Mouse (Mus musculus): ENCODE measurements around the gene Rhd. TPM values are rescaled to one million over a fixed set of nuclear protein-coding genes. Genes with fewer than 3 reads are reported as not detected.

Gene Rhd
- total RNA-seq, 2 experiments from 2014 or later = not detected

DNA sequence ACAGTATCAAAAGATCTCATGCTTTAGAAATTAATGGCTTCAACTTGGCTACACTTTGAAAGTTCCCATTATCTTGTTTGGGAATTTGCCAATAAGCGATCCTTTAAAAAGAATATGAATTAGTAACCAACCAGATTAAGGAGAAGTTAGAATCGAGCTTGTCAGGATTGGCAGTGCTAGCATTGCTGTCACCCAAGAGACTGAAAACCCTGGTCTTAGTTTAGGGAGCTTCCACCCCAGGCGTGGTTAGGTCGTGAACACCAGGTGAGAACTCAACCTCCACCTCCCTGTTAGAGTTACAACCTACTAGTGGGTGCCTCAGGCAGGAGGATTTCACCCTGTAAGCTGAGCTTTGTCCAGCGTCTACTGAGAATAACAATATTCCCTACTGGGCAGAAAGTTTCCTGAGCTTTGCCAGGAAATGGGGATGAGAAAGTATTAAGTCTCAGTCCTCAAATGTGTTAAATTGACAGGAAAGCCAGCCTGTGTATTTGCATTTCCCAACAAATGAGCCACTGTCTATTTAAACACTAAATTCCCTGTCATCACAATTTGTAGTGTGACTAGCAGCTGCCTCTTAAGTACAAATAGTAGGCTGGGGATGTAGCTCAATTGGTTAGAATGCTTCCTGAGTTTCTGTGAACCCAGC lies 63.6 kb downstream of the Rhd start:
- ATAC-seq (replicated peaks; ENCODE audit: poor library complexity, severe bottlenecking) = no peak

DNA sequence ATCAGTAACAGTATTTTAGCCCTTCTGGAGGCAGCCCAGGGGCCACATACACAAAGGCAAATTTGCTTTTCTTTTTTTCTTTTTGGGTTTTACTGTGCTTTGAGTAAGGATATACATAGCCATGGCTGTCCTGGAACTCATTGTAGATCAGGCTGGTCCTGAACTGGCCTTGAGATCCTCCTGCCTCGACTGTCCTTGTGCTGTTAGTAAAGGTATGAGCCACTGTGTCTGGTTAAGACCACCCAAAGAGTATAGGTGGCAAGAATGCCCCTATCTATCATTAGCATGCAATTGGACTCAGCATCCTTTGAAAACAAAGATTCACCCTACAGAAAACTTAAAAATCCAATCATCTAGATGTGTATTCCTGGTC lies 64.1 kb downstream of the Rhd start:
- ATAC-seq (replicated peaks; ENCODE audit: poor library complexity, severe bottlenecking) = no peak

DNA sequence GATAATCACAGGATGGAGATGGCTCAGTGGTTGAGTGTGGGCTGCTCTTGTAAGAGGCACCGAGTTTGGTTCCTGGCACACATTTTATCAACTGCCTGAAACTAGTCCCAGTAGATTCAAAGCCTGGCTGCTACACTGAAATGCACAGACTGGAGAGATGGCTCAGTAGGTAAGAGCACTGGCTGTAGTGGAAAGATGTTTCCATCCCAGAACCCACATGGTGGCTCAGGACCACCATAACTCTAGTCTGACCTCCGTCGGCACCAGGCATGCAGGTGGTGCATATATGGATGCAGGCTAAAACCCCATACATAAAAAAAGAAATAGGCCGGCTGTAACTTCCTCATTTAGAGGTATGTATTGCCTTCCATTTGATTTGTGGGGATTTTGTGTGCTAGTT lies 65.2 kb downstream of the Rhd start:
- peak; percentile 15; the same call in 1 of the 2 replicates for ATAC-seq (replicated peaks; ENCODE audit: poor library complexity, severe bottlenecking)

DNA sequence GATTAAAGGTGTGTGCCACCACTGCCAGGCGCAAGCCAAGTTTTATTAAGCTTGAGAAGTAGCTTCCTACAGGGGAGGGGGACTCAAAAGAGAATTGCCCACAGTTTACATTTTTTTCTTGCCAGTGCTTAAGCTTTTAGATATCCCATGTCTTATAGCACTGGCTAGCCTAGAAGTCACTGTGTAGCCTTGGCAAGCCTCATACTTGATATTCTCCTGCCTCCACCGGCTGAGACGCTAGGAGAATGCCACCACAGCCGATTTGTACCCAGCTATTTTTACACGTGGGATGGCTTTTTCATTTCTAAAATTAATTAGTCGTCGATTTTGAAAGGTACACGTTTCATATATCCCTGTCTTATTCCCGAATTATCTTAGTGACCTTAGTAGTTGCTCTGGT lies 65.9 kb downstream of the Rhd start:
- ATAC-seq (replicated peaks; ENCODE audit: poor library complexity, severe bottlenecking) = no peak

DNA sequence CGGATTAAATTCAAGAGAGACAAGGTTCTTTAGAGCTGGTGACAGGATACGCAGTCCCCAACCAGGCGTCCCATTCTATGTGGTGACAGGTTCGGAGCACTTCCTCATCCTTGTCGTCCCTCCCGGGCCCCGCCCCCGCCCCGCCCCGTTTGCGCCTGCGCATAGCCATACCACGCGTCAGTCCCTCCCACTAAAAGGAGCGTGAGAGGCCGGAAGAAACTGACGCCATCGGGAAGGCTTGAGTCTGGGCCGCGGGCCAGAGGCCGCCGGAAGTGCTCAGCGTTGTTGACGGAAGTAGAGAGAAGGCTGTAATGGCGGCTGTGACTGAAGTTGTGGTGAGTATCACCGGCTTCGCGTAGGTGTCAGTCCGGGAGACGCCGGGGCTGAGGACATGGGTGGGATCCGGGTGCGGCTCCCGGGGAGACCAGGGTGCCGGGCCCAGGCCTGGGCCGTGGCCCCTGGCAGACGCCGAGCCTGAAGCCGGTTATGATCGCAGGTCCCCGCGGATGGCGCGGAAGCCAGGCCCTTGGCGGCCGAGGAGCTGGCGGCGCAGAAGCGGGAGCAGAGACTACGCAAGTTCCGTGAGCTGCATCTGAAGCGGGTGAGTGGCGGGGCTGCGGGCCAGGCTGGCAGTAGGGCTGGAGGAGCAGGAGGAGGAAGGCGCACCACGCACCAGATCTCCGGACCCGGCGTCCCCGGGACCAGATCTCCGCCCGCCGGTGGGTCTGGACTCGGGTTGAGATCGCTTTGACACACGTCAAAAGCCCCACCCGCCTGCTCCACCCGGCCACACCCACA lies 66.5 kb downstream of the Rhd start, which contains the start of gene Syf2:
Syf2 (plus strand) TSS at position 215 of the 798 bp plus-strand sequence.
- peak; percentile 81 for ATAC-seq (replicated peaks; ENCODE audit: poor library complexity, severe bottlenecking)

DNA sequence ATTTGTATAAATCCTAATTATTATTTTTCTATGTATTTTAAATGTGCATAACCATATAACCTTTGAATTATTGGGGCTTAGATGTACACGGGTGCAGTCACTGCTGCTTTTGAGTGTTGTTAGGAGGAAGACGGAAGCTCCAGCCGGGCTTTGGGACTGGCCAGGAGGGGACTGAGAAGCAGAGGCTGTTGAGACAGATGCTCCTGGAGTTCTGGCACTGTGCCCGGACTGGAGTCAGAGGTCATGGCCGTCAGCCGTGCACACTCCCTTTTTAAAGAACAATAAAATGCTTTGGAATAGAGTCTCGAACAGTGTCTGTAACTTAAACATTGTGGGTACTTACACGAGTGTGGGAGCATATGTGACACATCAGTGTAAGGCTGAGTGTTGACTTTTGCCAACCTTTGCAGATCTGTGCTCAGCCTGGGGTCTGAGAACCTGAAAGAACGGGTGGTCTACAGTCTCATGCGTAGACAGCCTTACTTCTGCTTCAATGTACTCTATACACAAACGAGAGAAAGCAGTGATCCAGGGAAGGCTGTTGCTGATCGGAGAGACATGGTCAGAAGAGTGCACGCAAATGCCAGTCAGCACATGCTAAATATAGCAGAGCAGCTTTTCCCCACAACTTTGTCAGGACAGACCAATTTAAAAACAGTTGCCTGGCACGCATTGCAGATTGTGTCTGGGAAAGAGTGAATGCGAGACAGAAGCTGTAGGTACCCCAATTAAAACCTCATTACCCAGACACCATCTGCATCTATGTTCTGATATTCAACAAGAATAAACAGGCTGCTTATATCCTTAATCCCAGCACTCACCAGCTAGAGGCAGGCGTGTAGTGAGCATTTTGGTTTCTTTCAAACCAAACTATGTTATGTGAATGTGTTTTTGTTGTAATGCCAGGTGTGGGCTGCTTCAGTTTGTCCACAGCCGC lies 73.2 kb downstream of the Rhd start:
- ATAC-seq (replicated peaks; ENCODE audit: poor library complexity, severe bottlenecking) = no peak

DNA sequence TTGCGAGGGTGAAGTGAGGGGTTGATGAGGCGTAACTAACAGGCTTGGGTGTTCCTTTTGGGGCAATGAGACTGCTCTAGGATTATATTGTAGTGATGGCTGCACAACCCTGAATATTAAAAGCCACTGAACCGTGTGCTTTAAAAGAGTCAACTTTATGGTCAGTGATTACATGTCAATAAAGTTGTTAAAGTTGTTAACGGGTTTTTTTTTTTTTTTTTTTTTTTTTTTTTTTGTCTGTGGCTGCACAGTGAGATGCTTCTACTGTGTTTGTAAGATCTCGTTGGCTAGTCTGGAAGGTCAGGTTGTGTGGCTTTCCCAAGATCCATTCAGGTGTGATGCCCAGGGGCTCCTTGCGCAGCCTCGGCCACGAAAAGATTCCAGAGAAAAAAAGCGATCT lies 75.6 kb downstream of the Rhd start:
- no peak for ATAC-seq (replicated peaks; ENCODE audit: poor library complexity, severe bottlenecking)

DNA sequence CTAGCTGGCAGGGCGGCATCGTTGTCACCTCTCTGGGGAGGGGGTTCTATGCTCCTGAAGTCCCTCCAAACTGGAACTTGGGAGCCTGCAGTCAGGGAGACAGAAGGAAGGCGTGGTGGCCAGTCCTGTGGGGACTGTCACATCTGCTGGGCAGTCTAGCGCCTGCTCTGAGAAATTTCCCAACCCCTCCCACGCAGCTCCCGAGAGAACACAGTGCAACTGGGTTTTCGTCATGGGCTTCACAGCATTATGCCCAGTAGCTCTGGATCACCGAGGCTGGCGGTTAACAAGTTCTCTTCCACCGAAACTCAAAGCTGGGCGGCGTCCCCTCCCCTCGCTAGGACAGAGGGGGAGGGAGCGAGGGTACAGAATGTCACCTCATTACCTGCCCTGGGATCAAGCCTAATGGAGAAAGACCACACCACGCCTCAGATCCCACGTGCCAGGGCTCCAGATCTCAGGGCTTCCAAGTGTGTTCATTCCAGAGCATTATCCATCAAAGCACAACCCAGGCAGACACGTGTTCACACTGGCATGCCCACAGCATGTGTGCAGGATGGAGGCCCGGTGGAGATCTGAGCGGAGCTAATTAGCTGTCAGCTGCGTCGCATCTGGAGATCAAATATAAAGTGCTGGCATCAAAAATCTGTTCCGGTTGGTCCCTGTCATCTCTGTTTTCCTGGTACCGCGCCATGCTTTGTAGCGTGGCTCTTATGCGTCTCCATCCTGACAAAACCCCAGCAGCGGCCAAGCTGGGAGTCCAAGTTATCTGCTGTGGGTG lies 79.6 kb downstream of the Rhd start:
- ATAC-seq (replicated peaks; ENCODE audit: poor library complexity, severe bottlenecking) = no peak

Other genes starting within 250 kb of the Rhd start
- gene Man1c1, start 160.2 kb upstream of the Rhd start, total RNA-seq (2014; fragmentation: Nextera tagmentation) = 9.5 and 11.6 TPM in 2 replicates
- gene Man1c1, start 160.2 kb upstream of the Rhd start, total RNA-seq (2017) = 4.8 and 5.1 TPM in 2 replicates
- gene Ldlrap1, start 96.5 kb upstream of the Rhd start, total RNA-seq (2014; fragmentation: Nextera tagmentation) = 28.4 and 30.6 TPM in 2 replicates
- 10.1 and 10.2 TPM in 2 replicates for gene Ldlrap1, start 96.5 kb upstream of the Rhd start, total RNA-seq (2017)
- gene Maco1, start 11.2 kb upstream of the Rhd start, total RNA-seq (2014; fragmentation: Nextera tagmentation) = 14.7 and 26.1 TPM in 2 replicates
- 33.2 and 34.1 TPM in 2 replicates for gene Maco1, start 11.2 kb upstream of the Rhd start, total RNA-seq (2017)
- gene Tmem50a, start 50.5 kb downstream of the Rhd start, total RNA-seq (2014; fragmentation: Nextera tagmentation) = 136 and 149 TPM in 2 replicates
- 263 and 287 TPM in 2 replicates for gene Tmem50a, start 50.5 kb downstream of the Rhd start, total RNA-seq (2017)
- 476 and 614 TPM in 2 replicates for gene Rsrp1, start 59.1 kb downstream of the Rhd start, total RNA-seq (2014; fragmentation: Nextera tagmentation)
- gene Rsrp1, start 59.1 kb downstream of the Rhd start, total RNA-seq (2017) = 134 and 184 TPM in 2 replicates
- gene Syf2, start 66.4 kb downstream of the Rhd start, total RNA-seq (2014; fragmentation: Nextera tagmentation) = 43.5 and 50.5 TPM in 2 replicates
- gene Syf2, start 66.4 kb downstream of the Rhd start, total RNA-seq (2017) = 180 and 201 TPM in 2 replicates